Comparison of ENCODE assay signal across 14 mouse cellular contexts in genomic region chr13:23475658-23476057, GRCm38 (mm10). TPM values are rescaled to one million over a fixed set of nuclear protein-coding genes. Genes with fewer than 3 reads are reported as not detected.
A peak's percentile ranks its signal among the peaks of the same experiment; 100 is the strongest.
DNase-seq lines count a peak whose midpoint lies in the region; ATAC-seq and TF ChIP-seq lines count a peak whose summit lies in the region.
"Had no signal": no experiment of that assay in that cellular context is flagged by ENCODE, and none has a peak within 500 bp of the region (broad histone marks: within the 10 kb centered on the region; RNA-seq: fewer than 3 reads in every experiment).

No protein-coding gene starts in this region.

- DNase-seq in gastrocnemius, adult 2 months: peak; percentile 26
- no peak for DNase-seq in gastrocnemius, adult 8-10 months (ENCODE audit: low spot score in 2 of 2)
- no peak for DNase-seq in lung, adult 2 months
- DNase-seq in hindbrain, embryonic 10.5 days (ENCODE audit: low spot score): peak; percentile 51
- peak; percentile 28 for DNase-seq in neural tube, embryonic 11.5 days (ENCODE audit: low spot score)
- DNase-seq in ovary, adult 18-20 months (ENCODE audit: low spot score): no peak
- DNase-seq: B cell, adult 2 months; kidney, postnatal 14 days; right cerebral cortex, postnatal 14 days had no signal

- H3K27ac ChIP-seq in gastrocnemius, adult 2 months: no peak overlapping the region
- H3K27ac ChIP-seq in lung, embryonic 16.5 days (ENCODE audit: low read length): no peak overlapping the region
- H3K27ac ChIP-seq in hindbrain, embryonic 10.5 days: peak overlapping the region; percentile 82
- no peak overlapping the region for H3K27ac ChIP-seq in neural tube, embryonic 11.5 days (ENCODE audit: low read depth, low read length)

- H3K4me2 ChIP-seq in lung, embryonic 16.5 days (ENCODE audit: low read depth, low read length): no peak overlapping the region
- no peak overlapping the region for H3K4me2 ChIP-seq in neural tube, embryonic 11.5 days (ENCODE audit: low read depth)

- no peak for TF ChIP-seq CTCF in gastrocnemius, adult 2 months (IDR thresholded peaks at IDR 0.05)
- no peak for TF ChIP-seq CTCF in lung, adult 2 months (IDR thresholded peaks at IDR 0.05; ENCODE audit: insufficient read depth, low read length)

- intact Hi-C loops in gastrocnemius, adult 2 months (cut with DNase I): no loop called here

- H3K4me1 ChIP-seq in lung, embryonic 16.5 days (replicated peaks; ENCODE audit: control insufficient read depth, insufficient read depth, low read length): no peaks in the 10 kb centered on the region
- H3K4me1 ChIP-seq in lung, adult 2 months (ENCODE audit: control insufficient read depth, insufficient read depth, low read length): no peaks in the 10 kb centered on the region
- peaks cover 15% of the 10 kb centered on the region for H3K4me1 ChIP-seq in hindbrain, embryonic 10.5 days (replicated peaks)
- H3K4me1 ChIP-seq in neural tube, embryonic 11.5 days (ENCODE audit: control insufficient read depth, insufficient read depth, low read length): no peaks in the 10 kb centered on the region

- no peak overlapping the region for H3K4me3 ChIP-seq in gastrocnemius, adult 2 months
- H3K4me3 ChIP-seq in lung, embryonic 16.5 days (ENCODE audit: low read length): no peak overlapping the region
- H3K4me3 ChIP-seq in lung, adult 2 months (replicated peaks; ENCODE audit: extremely low read depth, low read depth, low read length): no peak overlapping the region
- 0 out of 2 replicates have a peak overlapping the region, but pooled peaks have one; percentile 3 for H3K4me3 ChIP-seq in hindbrain, embryonic 10.5 days
- H3K4me3 ChIP-seq in neural tube, embryonic 11.5 days (ENCODE audit: low read depth, low read length): no peak overlapping the region

- TF ChIP-seq POLR2A in lung, adult 2 months (IDR thresholded peaks at IDR 0.05; ENCODE audit: borderline replicate concordance, extremely low read depth, low read depth, low read length): no peak

- no peaks in the 10 kb centered on the region for H3K36me3 ChIP-seq in lung, embryonic 16.5 days (ENCODE audit: control insufficient read depth, insufficient read depth, low read length)
- H3K36me3 ChIP-seq in hindbrain, embryonic 10.5 days: no peaks in the 10 kb centered on the region
- H3K36me3 ChIP-seq in neural tube, embryonic 11.5 days (ENCODE audit: control insufficient read depth, insufficient read depth, low read length): no peaks in the 10 kb centered on the region

- no peak overlapping the region for H3K9ac ChIP-seq in lung, embryonic 16.5 days (ENCODE audit: low read length)
- H3K9ac ChIP-seq in neural tube, embryonic 11.5 days (ENCODE audit: low read length): no peak overlapping the region; the same call in 1 of the 2 replicates

- WGBS in lung, embryonic 16.5 days: 12% methylated on average over 2 of the region's 2 CpGs
- 43% methylated on average over 2 of the region's 2 CpGs for WGBS in lung, adult 2 months
- 16% methylated on average over 2 of the region's 2 CpGs for WGBS in hindbrain, embryonic 10.5 days
- WGBS in neural tube, embryonic 11.5 days: 7% methylated on average over 2 of the region's 2 CpGs

- peak; percentile 91 for ATAC-seq in lung, embryonic 16.5 days (ENCODE audit: low read depth)
- ATAC-seq in neural tube, embryonic 11.5 days (ENCODE audit: insufficient read depth, low FRiP score, low TSS enrichment): no peak; the same call in 1 of the 2 replicates
- no peak for ATAC-seq in megakaryocyte, adult 5-6 weeks (ENCODE audit: poor library complexity, severe bottlenecking)
- ATAC-seq: Patski had no signal

- H3K9me3 ChIP-seq in lung, embryonic 16.5 days (ENCODE audit: control insufficient read depth, low read length): no peaks in the 10 kb centered on the region
- no peaks in the 10 kb centered on the region for H3K9me3 ChIP-seq in hindbrain, embryonic 10.5 days
- H3K9me3 ChIP-seq in neural tube, embryonic 11.5 days (ENCODE audit: control insufficient read depth, low read length): no peaks in the 10 kb centered on the region

- H3K27me3 ChIP-seq in lung, embryonic 16.5 days (ENCODE audit: control insufficient read depth, insufficient read depth, low read depth, low read length): no peaks in the 10 kb centered on the region
- H3K27me3 ChIP-seq in hindbrain, embryonic 10.5 days (ENCODE audit: insufficient read depth, poor library complexity, severe bottlenecking): no peaks in the 10 kb centered on the region
- H3K27me3 ChIP-seq in neural tube, embryonic 11.5 days (ENCODE audit: control insufficient read depth, insufficient read depth, low read length): no peaks in the 10 kb centered on the region
- H3K27me3 ChIP-seq: Patski had no signal

RNA-seq across cellular contexts. Expression of gene Btn1a1, which starts 10.0 kb away (rescaled TPM):
- total RNA-seq in gastrocnemius, adult 2 months (2021): not detected
- not detected for total RNA-seq in gastrocnemius, adult 8-10 months (2022)
- polyA plus RNA-seq in lung, embryonic 16.5 days (2015; fragmentation: Nextera tagmentation; extraction: Ambion mirVana): 0.06 and 0.10 TPM in 2 replicates
- not detected in 2 replicates for polyA plus RNA-seq in lung, adult 2 months (2012; rRNA removed)
- 0.04 TPM in 1 of 2 replicates, not detected in the other for polyA plus RNA-seq in hindbrain, embryonic 10.5 days (2016; fragmentation: Nextera tagmentation; extraction: Ambion mirVana)
- 0.16 TPM in 1 of 2 replicates, not detected in the other for polyA plus RNA-seq in neural tube, embryonic 11.5 days (2014; fragmentation: Nextera tagmentation; extraction: Ambion mirVana)
- not detected in 2 replicates for total RNA-seq in megakaryocyte, adult 5-6 weeks (2015)
- total RNA-seq in megakaryocyte, adult 5-6 weeks (2017): not detected in 2 replicates
- total RNA-seq: gastrocnemius, adult 18-20 months had no signal
- polyA plus RNA-seq: limb, embryonic 11.5 days had no signal

RNA-seq across cellular contexts. Expression of gene Btn2a2, which starts 13.0 kb away (rescaled TPM):
- total RNA-seq in gastrocnemius, adult 2 months (2021): not detected
- not detected for total RNA-seq in gastrocnemius, adult 8-10 months (2022)
- 0.20 and 0.28 TPM in 2 replicates for polyA plus RNA-seq in lung, embryonic 16.5 days (2015; fragmentation: Nextera tagmentation; extraction: Ambion mirVana)
- polyA plus RNA-seq in lung, adult 2 months (2012; rRNA removed): not detected in 2 replicates
- polyA plus RNA-seq in hindbrain, embryonic 10.5 days (2016; fragmentation: Nextera tagmentation; extraction: Ambion mirVana): 0.29 and 0.35 TPM in 2 replicates
- 0.65 and 0.81 TPM in 2 replicates for polyA plus RNA-seq in neural tube, embryonic 11.5 days (2014; fragmentation: Nextera tagmentation; extraction: Ambion mirVana)
- not detected in 2 replicates for total RNA-seq in megakaryocyte, adult 5-6 weeks (2015)
- not detected in 2 replicates for total RNA-seq in megakaryocyte, adult 5-6 weeks (2017)
- total RNA-seq: gastrocnemius, adult 18-20 months had no signal

RNA-seq across cellular contexts. Expression of gene Abt1, which starts 52.0 kb away (rescaled TPM):
- 1 to 10 TPM; 3.6 to 3.9 TPM for total RNA-seq in gastrocnemius, adult 2 months (2021)
- 1 to 10 TPM; 3.2 to 4.8 (median 4.0) TPM for total RNA-seq in gastrocnemius, adult 8-10 months (2022)
- polyA plus RNA-seq in lung, embryonic 16.5 days (2015; fragmentation: Nextera tagmentation; extraction: Ambion mirVana): 11.8 and 12.3 TPM in 2 replicates
- 2.7 and 3.3 TPM in 2 replicates for polyA plus RNA-seq in lung, adult 2 months (2012; rRNA removed)
- 13.4 and 14.5 TPM in 2 replicates for polyA plus RNA-seq in hindbrain, embryonic 10.5 days (2016; fragmentation: Nextera tagmentation; extraction: Ambion mirVana)
- 13.3 and 13.7 TPM in 2 replicates for polyA plus RNA-seq in neural tube, embryonic 11.5 days (2014; fragmentation: Nextera tagmentation; extraction: Ambion mirVana)
- total RNA-seq in megakaryocyte, adult 5-6 weeks (2015): 5.1 and 5.2 TPM in 2 replicates
- 6.8 and 11.2 TPM in 2 replicates for total RNA-seq in megakaryocyte, adult 5-6 weeks (2017)

RNA-seq across cellular contexts. Expression of gene Hist1h4h, which starts 55.2 kb away (rescaled TPM):
- 100 to 1,000 TPM; 131 to 139 TPM for total RNA-seq in gastrocnemius, adult 2 months (2021)
- total RNA-seq in gastrocnemius, adult 8-10 months (2022): 100 to 1,000 TPM; 131 to 174 (median 160) TPM
- polyA plus RNA-seq in lung, embryonic 16.5 days (2015; fragmentation: Nextera tagmentation; extraction: Ambion mirVana): 4.3 and 8.4 TPM in 2 replicates
- polyA plus RNA-seq in lung, adult 2 months (2012; rRNA removed): 27.1 and 28.0 TPM in 2 replicates
- polyA plus RNA-seq in hindbrain, embryonic 10.5 days (2016; fragmentation: Nextera tagmentation; extraction: Ambion mirVana): 5.8 and 7.4 TPM in 2 replicates
- polyA plus RNA-seq in neural tube, embryonic 11.5 days (2014; fragmentation: Nextera tagmentation; extraction: Ambion mirVana): 3.4 and 6.8 TPM in 2 replicates
- 61.7 and 63.9 TPM in 2 replicates for total RNA-seq in megakaryocyte, adult 5-6 weeks (2015)
- 1,033 and 1,202 TPM in 2 replicates for total RNA-seq in megakaryocyte, adult 5-6 weeks (2017)

RNA-seq across cellular contexts. Expression of gene Hist1h2af, which starts 58.0 kb away (rescaled TPM):
- 1 to 10 TPM in 1 of 2 experiments, not detected in 1; 2.0 TPM for total RNA-seq in gastrocnemius, adult 2 months (2021)
- total RNA-seq in gastrocnemius, adult 8-10 months (2022): 1 to 10 TPM in 1 of 4 experiments, not detected in 3; 1.5 TPM
- polyA plus RNA-seq in lung, embryonic 16.5 days (2015; fragmentation: Nextera tagmentation; extraction: Ambion mirVana): 7.1 and 8.0 TPM in 2 replicates
- 28.7 and 47.1 TPM in 2 replicates for polyA plus RNA-seq in lung, adult 2 months (2012; rRNA removed)
- 7.8 and 9.2 TPM in 2 replicates for polyA plus RNA-seq in hindbrain, embryonic 10.5 days (2016; fragmentation: Nextera tagmentation; extraction: Ambion mirVana)
- polyA plus RNA-seq in neural tube, embryonic 11.5 days (2014; fragmentation: Nextera tagmentation; extraction: Ambion mirVana): 1.6 and 2.1 TPM in 2 replicates
- total RNA-seq in megakaryocyte, adult 5-6 weeks (2015): 61.9 and 91.1 TPM in 2 replicates
- total RNA-seq in megakaryocyte, adult 5-6 weeks (2017): 1,786 and 1,821 TPM in 2 replicates

Comparison
In these comparisons a context has a peak if more than half of its experiments do, and no peak if none do; other contexts are left out.
1. DNase-seq: peak in gastrocnemius, adult 2 months (single experiment), hindbrain, embryonic 10.5 days (single experiment) and neural tube, embryonic 11.5 days (single experiment); none in gastrocnemius, adult 8-10 months (0 of 2), lung, adult 2 months (single experiment) and ovary, adult 18-20 months (single experiment).